Comparison of ENCODE assay signal across 18 mouse cellular contexts in the genomic region with DNA sequence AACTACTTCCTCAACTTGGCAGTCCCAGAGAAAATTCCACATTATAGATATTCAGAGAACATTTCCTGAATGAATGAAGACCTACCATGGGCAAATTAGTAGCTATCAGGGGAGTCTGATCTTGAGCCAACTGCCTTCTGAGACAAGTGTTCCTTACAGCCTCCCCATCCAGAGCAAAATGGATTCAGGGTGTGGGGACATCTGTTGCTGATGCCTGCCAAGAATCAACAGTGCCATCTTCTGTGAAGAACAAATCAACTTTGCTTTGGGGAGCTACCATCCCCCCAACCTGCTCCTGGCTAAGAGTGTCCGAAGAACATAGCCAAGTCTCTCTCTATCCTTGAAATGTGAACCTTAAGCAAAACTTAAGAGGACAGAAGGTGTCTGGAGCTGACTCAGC.
A peak's percentile ranks its signal among the peaks of the same experiment; 100 is the strongest.
DNase-seq lines count a peak whose midpoint lies in the region; ATAC-seq and TF ChIP-seq lines count a peak whose summit lies in the region.
"Had no signal": no experiment of that assay in that cellular context is flagged by ENCODE, and none has a peak within 500 bp of the region (broad histone marks: within the 10 kb centered on the region; RNA-seq: fewer than 3 reads in every experiment).

No protein-coding gene starts in this region.

- peak; percentile 7 to 18 for DNase-seq in cerebellum, adult 2 months
- DNase-seq in cerebellum, adult 8-10 months: no peak
- peak; percentile 6 to 12 for DNase-seq in cerebellum, postnatal 36 days
- DNase-seq in layer of hippocampus, adult 8-10 months (ENCODE audit: low spot score in 2 of 2): peak; percentile 4 to 10
- DNase-seq in layer of hippocampus, adult 11-12 months (ENCODE audit: low spot score): no peak
- DNase-seq in right cerebral cortex, postnatal 10 days (ENCODE audit: low spot score in 2 of 2): peak; percentile 24 to 29
- no peak for DNase-seq in right cerebral cortex, postnatal 4 days
- DNase-seq: adrenal gland, postnatal 10 days; B cell, adult 2 months; heart, adult 18-20 months; heart, postnatal 14 days had no signal

- no peaks in the 10 kb centered on the region; the same call in 1 of the 2 replicates for H3K27me3 ChIP-seq in cerebellum, adult 2 months (ENCODE audit: control insufficient read depth, insufficient read depth, low read length)
- H3K27me3 ChIP-seq: embryonic facial prominence, embryonic 12.5 days; forebrain, embryonic 15.5 days; hindbrain, embryonic 13.5 days had no signal

- 8% methylated on average over 1 of the region's 1 CpGs for WGBS in cerebellum, adult 2 months

- no peak for ATAC-seq in cerebellum, adult (ENCODE audit: insufficient number of reproducible peaks, low FRiP score, low TSS enrichment)
- ATAC-seq: CD4-positive, CD25-positive, alpha-beta regulatory T cell, adult 4 months; forebrain, embryonic 15.5 days; intestine, embryonic 16.5 days had no signal

- no peak for TF ChIP-seq POLR2A in cerebellum, adult 2 months (IDR thresholded peaks at IDR 0.05; ENCODE audit: borderline replicate concordance, insufficient read depth, low read length)

- no peak for TF ChIP-seq CTCF in cerebellum, adult 2 months (IDR thresholded peaks at IDR 0.05; ENCODE audit: borderline replicate concordance, insufficient read depth, low read depth, low read length)

- no peak overlapping the region for H3K4me3 ChIP-seq in cerebellum, adult 2 months (replicated peaks; ENCODE audit: insufficient read depth, low read depth, low read length)
- H3K4me3 ChIP-seq: embryonic facial prominence, embryonic 12.5 days; forebrain, embryonic 15.5 days; heart, embryonic 10.5 days; hindbrain, embryonic 13.5 days had no signal

- H3K4me1 ChIP-seq in cerebellum, adult 2 months (ENCODE audit: control insufficient read depth, insufficient read depth, low read length): no peaks in the 10 kb centered on the region
- H3K4me1 ChIP-seq: embryonic facial prominence, embryonic 12.5 days; forebrain, embryonic 15.5 days; heart, embryonic 10.5 days; hindbrain, embryonic 13.5 days had no signal

- no peak overlapping the region for H3K27ac ChIP-seq in cerebellum, adult 2 months (ENCODE audit: insufficient read depth, low read length)
- H3K27ac ChIP-seq: embryonic facial prominence, embryonic 12.5 days; forebrain, embryonic 15.5 days; heart, embryonic 10.5 days; hindbrain, embryonic 13.5 days had no signal

Comparison
In these comparisons a context has a peak if more than half of its experiments do, and no peak if none do; other contexts are left out.
1. DNase-seq: peak in cerebellum, adult 2 months (2 of 2), cerebellum, postnatal 36 days (2 of 2), layer of hippocampus, adult 8-10 months (2 of 2) and right cerebral cortex, postnatal 10 days (2 of 2); none in cerebellum, adult 8-10 months (single experiment), layer of hippocampus, adult 11-12 months (single experiment) and right cerebral cortex, postnatal 4 days (single experiment).